Mouse (Mus musculus) heart, postnatal 4 days (tissue): ENCODE results near the gene Mtmr10. TPM values are rescaled to one million over a fixed set of nuclear protein-coding genes. Genes with fewer than 3 reads are reported as not detected.

ENCODE experiments used
- DNase-seq: peaks from one replicate; pipeline ENCODE4 v3.0.0; 2021
- microRNA-seq, 2 experiments: library from miRNA; unstranded; fragments of <30 nt; microRNA quantifications; one replicate each; pipeline ENCODE4 v1.2.0; 2021 to 2022
- total RNA-seq, 2 experiments: library from RNA; stranded (reverse); gene quantifications; 2 replicates each; pipeline ENCODE4 v1.2.3; 2021

Mtmr10 gene
- total RNA-seq, 2 experiments from 2014 or later = 13.5 to 13.8 TPM

GRCm38 (mm10) chr7:64373147-64373829 lies 85.8 kb downstream of the Mtmr10 start:
- no peak for DNase-seq

DNA sequence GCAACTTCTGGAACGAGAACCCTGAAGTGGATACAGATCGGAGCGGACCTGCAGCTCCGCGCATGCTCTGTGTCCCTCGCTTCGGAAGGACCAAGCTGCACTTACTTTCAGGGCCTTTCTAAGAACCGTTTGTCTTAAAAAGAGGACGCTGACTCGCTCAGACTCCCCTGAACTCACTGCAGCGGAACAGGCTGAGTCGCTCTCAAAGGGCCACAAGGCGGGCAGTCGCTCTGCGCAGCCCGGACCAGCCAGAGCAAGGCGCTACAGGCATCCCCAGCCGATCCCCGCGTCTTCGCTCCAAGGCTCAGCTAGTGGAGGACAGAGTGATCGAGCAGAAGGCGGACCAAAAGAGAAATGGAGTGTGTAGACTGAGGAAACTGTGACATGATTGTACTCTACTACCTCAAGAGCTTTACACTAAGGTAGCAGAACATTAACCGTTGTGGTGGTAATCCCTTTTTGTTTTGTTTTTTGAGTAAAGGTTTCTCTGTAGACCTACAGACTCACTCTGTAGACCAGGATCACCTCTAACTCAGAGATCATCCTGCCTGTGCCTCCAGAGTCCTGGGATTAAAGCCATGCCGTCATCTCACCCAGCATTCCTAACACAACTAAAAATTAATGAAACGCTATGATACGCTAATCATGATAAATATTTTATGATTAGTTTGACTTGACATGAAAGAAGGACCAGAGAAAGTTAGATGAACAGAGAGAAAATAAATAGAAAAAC lies 86.5 kb downstream of the Mtmr10 start, which contains the start of gene Fan1:
Gene Fan1, minus strand, starts transcription at position 266 of the 733 bp plus-strand sequence.
- DNase-seq = peak; percentile 89

Small RNA genes within 50 kb of the gene (microRNA-seq; reads per million reads assigned to microRNA genes)
- gene Mir6416 = 0 reads per million in 2 experiments

Other genes starting within 250 kb of the Mtmr10 start
- not detected for gene Trpm1, start 133.8 kb upstream of the Mtmr10 start, total RNA-seq
- gene Fan1, start 86.4 kb downstream of the Mtmr10 start, total RNA-seq = 1 to 10 TPM; 6.6 to 7.2 TPM
- gene Mphosph10, start 104.6 kb downstream of the Mtmr10 start, total RNA-seq = 10 to 100 TPM; 16.6 to 17.4 TPM
- 100 to 1,000 TPM; 103 to 108 TPM for gene Mcee, start 105.0 kb downstream of the Mtmr10 start, total RNA-seq
- gene Apba2, start 214.1 kb downstream of the Mtmr10 start, total RNA-seq = under 1 TPM; 0.23 to 0.31 TPM